Mouse (Mus musculus): ENCODE measurements around the gene Syn2. TPM values are rescaled to one million over a fixed set of nuclear protein-coding genes. Genes with fewer than 3 reads are reported as not detected.
"Not testable (repeated sequence)": the region's sequence is repeated elsewhere in the genome, so short reads cannot be mapped to it uniquely, and the experiment has no call there.

The Syn2 gene
- polyA plus RNA-seq, 1 experiment from 2014 or later: 27.0 TPM

DNA sequence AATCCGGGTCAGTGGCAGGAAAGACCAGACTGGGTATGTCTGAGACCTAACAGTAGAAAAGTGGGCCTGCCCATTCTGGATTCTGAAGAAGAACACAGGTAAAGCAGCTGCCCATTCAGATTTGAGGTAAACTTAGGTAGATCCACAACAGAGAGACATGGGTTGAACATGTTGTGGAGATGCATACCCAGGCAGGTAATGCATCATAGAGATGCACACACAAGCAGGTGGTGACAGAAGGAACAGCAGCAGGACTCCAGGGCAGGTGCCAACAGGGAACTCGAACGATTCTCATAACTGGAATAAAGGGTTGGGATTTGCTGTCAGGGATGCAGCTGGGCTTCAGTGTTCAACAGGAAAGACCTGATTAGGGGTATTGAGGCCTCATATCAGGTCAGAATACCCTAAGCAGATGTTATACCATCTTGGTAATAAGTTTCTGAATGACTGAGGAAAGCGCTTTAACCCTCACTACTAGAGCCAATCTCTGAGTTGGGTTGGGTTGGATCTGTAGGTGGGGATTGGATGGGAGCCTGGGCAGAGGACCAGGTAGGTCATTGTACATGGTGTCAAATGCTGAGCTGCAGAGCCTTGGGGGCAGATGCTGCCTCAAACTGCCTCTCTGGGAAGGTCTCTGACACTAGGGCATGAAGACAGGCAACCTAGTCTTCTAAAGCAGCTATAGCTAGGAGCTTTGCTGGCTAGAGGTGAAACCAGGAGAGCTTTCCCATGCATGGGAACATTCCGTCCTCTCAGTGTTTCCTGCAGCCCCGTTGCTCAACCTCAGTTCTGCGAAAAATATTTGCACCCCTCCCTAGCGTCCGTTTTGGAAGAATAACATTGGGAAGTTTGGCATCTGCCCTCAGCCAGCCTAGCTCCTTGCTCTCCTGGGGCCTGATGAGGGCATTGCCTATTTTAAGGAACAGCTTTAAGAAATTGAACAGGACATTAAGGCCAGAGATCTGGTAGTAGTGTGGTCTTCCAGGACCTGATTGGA, 103.6 kb downstream of the Syn2 start:
- H3K36me3 ChIP-seq: peaks cover 14% of the 10 kb centered on the region
- 82% methylated on average over 9 of the region's 9 CpGs for WGBS

DNA sequence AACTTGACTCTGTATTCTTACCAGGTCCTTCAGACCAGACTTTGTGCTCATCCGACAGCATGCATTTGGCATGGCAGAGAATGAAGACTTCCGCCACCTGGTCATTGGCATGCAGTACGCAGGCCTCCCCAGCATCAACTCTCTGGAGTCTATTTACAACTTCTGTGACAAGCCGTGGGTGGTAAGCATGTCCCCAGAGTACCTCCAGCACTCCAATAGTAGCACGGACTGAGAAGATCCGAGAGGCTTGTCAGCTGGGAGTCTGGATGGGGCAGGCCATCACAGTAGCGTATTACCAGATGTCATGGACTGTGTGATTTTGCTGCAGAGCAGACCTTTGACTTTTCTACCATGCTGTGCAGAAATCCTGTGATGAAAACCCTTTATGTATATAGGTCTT, 104.6 kb downstream of the Syn2 start:
- no peaks in the 10 kb centered on the region for H3K9me3 ChIP-seq
- H3K36me3 ChIP-seq: peaks cover 20% of the 10 kb centered on the region
- no peak overlapping the region for H3K9ac ChIP-seq
- WGBS: 82% methylated on average over 7 of the region's 7 CpGs
- no peaks in the 10 kb centered on the region for H3K27me3 ChIP-seq
- ATAC-seq (ENCODE audit: low FRiP score): no peak
- no peak overlapping the region for H3K4me2 ChIP-seq
- no peak overlapping the region for H3K4me3 ChIP-seq
- no peak overlapping the region for H3K27ac ChIP-seq
- no peaks in the 10 kb centered on the region for H3K4me1 ChIP-seq (replicated peaks)

More for the DNA sequence above, 103.6 kb downstream of the Syn2 start:
- Histone ChIP-seq H3K27me3 (no peaks in the 10 kb centered on the region), H3K4me3 (no peak overlapping the region), H3K4me1 (replicated peaks) (no peaks in the 10 kb centered on the region), H3K4me2 (no peak overlapping the region), H3K27ac (no peak overlapping the region), H3K9ac (no peak overlapping the region), H3K9me3 (no peaks in the 10 kb centered on the region)
- ATAC-seq (ENCODE audit: low FRiP score): no peak

- 59% methylated on average over 2 of the region's 2 CpGs for WGBS
- not testable (repeated sequence) for ATAC-seq (ENCODE audit: low FRiP score); H3K27me3 ChIP-seq
These were observed 105.7 kb downstream of the Syn2 start for GRCm38 (mm10) chr6:115240431-115240830.

DNA sequence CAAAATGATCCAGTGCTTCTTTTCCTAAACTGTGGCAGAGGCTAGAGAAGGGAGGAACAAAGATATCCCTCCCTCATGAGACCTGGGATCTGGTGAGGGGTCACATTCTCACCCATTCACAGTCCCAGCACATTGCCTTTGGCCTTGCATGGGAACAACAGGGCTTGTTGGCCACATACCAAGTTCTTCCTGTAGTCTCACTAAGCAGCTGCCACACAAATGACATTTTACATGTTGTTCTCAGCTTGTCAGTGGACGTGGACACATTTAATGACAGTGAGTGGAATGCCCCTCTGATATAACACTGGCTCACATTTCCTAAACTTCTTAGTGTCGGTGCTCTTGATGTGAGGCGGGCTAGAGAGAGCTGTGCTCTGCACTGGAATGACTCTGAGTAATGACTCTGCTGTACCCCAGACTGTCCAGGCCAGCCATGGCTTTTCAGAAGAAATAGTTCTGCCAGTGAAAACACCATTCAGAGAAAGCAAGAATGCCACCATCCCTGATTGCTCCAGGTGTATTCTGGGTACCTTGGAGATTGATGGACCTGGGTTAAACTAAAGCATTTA, 106.5 kb downstream of the Syn2 start:
- Histone ChIP-seq H3K9ac (no peak overlapping the region), H3K4me2 (no peak overlapping the region), H3K27me3 (no peaks in the 10 kb centered on the region), H3K9me3 (no peaks in the 10 kb centered on the region), H3K27ac (no peak overlapping the region), H3K36me3 (peaks cover 37% of the 10 kb centered on the region), H3K4me3 (no peak overlapping the region), H3K4me1 (replicated peaks) (no peaks in the 10 kb centered on the region)
- no peak for ATAC-seq (ENCODE audit: low FRiP score)
- WGBS: 65% methylated on average over 3 of the region's 3 CpGs

More at GRCm38 (mm10) chr6:115240431-115240830, 105.7 kb downstream of the Syn2 start:
- H3K27ac ChIP-seq; H3K4me2 ChIP-seq; H3K4me1 ChIP-seq (replicated peaks); H3K9ac ChIP-seq; H3K9me3 ChIP-seq; H3K4me3 ChIP-seq: not testable (repeated sequence)
- peaks cover 30% of the 10 kb centered on the region for H3K36me3 ChIP-seq

DNA sequence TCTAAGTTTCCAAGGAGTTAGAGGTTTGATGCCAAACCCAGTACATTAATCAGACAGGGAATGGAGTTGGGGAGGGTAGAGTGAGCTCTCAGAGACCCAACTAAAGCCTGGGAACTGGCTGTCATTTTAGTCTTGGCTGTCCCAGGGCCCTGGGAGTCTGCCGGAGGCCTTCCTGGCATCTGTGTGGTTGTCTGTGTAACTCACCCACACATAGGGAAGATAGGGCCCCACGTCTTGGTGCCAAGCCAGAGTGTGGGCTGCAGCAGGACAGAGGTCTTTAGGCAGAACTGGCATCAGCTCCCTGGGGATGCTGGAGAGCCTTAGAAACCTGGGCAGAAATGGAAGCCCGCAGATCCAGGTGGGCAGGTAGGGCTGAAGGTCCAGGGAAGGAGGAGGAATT, 107.2 kb downstream of the Syn2 start:
- ATAC-seq (ENCODE audit: low FRiP score): no peak
- Histone ChIP-seq H3K4me2 (no peak overlapping the region), H3K4me3 (no peak overlapping the region), H3K4me1 (replicated peaks) (no peaks in the 10 kb centered on the region), H3K27ac (peak overlapping the region; percentile 8; the same call in 1 of the 2 replicates), H3K27me3 (no peaks in the 10 kb centered on the region), H3K36me3 (peaks cover 39% of the 10 kb centered on the region), H3K9me3 (no peaks in the 10 kb centered on the region), H3K9ac (no peak overlapping the region)
- 85% methylated on average over 3 of the region's 3 CpGs for WGBS

- Histone ChIP-seq H3K27ac (no peak overlapping the region), H3K9ac (no peak overlapping the region), H3K36me3 (peaks cover 40% of the 10 kb centered on the region), H3K4me1 (replicated peaks) (no peaks in the 10 kb centered on the region), H3K27me3 (no peaks in the 10 kb centered on the region), H3K4me3 (no peak overlapping the region), H3K9me3 (no peaks in the 10 kb centered on the region), H3K4me2 (no peak overlapping the region)
- WGBS: 74% methylated on average over 2 of the region's 2 CpGs
- no peak for ATAC-seq (ENCODE audit: low FRiP score)
These were observed 109.5 kb downstream of the Syn2 start for GRCm38 (mm10) chr6:115244222-115244621.

DNA sequence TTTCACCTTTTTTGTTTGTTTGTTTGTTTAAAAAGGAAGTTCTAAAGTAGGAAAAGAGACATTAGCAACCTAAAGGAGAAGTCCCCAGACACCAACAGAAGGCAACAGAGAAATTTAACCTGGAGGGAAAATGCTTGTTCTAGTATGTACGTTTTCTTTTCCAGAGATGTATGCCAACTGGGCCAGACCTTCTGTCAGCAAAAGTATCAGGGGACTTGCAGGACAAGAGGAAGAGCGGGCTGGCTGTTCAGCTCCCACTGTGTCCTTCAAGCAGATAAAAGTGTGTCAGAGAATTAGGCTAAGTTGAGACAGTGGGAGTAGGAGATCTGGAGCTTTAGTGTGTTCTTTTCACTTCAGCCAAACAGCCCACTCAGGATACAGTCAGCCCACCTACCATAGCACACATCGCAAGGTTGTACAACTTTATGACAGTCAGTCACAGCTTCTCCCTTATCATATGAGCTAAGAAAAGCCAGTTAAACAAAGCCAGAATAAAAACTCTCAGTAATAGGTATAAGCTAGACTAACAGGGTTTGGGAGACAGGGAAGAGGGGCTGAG, 110.9 kb downstream of the Syn2 start:
- H3K4me3 ChIP-seq: no peak overlapping the region
- peaks cover 37% of the 10 kb centered on the region for H3K36me3 ChIP-seq
- ATAC-seq (ENCODE audit: low FRiP score): no peak
- peaks cover 10% of the 10 kb centered on the region; the same call in 1 of the 2 replicates for H3K27me3 ChIP-seq
- 80% methylated on average over 3 of the region's 3 CpGs for whole genome bisulfite sequencing
- no peak overlapping the region for H3K27ac ChIP-seq
- H3K4me2 ChIP-seq: no peak overlapping the region
- H3K9me3 ChIP-seq: no peaks in the 10 kb centered on the region
- H3K9ac ChIP-seq: no peak overlapping the region
- no peaks in the 10 kb centered on the region for H3K4me1 ChIP-seq (replicated peaks)

DNA sequence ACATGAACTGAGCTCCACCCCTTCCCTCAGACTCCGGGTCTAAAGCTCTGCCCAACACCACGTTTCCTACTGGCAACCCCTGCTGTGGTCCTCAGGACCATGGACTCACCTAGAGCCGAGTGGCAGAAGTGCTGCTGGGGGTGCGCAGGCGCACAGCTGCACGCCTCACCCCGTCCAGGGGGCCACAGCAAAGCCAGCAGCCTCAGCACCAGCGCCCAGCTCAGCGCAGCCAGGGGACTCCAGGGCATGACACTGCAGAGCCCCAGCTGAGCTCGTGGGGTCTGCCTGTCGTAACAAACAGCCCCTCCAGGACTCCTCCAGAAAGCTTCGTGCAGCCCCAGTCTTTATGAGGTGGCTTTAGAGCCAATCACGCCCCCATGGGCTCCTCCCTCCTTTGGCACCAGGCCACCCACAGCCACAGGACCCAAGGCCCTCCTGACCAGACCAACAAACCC, 116.9 kb downstream of the Syn2 start:
- H3K27ac ChIP-seq: peak overlapping the region; percentile 71
- ATAC-seq (ENCODE audit: low FRiP score): peak; percentile 75
- peaks cover 17% of the 10 kb centered on the region for H3K4me1 ChIP-seq (replicated peaks)
- H3K4me2 ChIP-seq: peak overlapping the region; percentile 47
- peak overlapping the region; percentile 23 for H3K4me3 ChIP-seq
- WGBS: 4% methylated on average over 13 of the region's 13 CpGs
- peaks cover 10% of the 10 kb centered on the region; the same call in 1 of the 2 replicates for H3K27me3 ChIP-seq
- H3K36me3 ChIP-seq: peaks cover 12% of the 10 kb centered on the region
- peak overlapping the region; percentile 59; the same call in 1 of the 2 replicates for H3K9ac ChIP-seq
- H3K9me3 ChIP-seq: no peaks in the 10 kb centered on the region

GRCm38 (mm10) chr6:115252099-115252873, 117.6 kb downstream of the Syn2 start, which contains the start of gene Timp4:
Gene Timp4, minus strand, starts transcription at chr6:115252205.
- peaks cover 10% of the 10 kb centered on the region; the same call in 1 of the 2 replicates for H3K27me3 ChIP-seq
- H3K4me2 ChIP-seq: peak within 1 kb of the TSS; percentile 47
- peak within 1 kb of the TSS; percentile 23 for H3K4me3 ChIP-seq
- peaks cover 17% of the 10 kb centered on the region for H3K4me1 ChIP-seq (replicated peaks)
- peaks cover 12% of the 10 kb centered on the region for H3K36me3 ChIP-seq
- WGBS: 13% methylated on average over 9 of the region's 10 CpGs
- ATAC-seq (ENCODE audit: low FRiP score): peak; percentile 83
- no peaks in the 10 kb centered on the region for H3K9me3 ChIP-seq
- H3K27ac ChIP-seq: peak within 1 kb of the TSS; percentile 71
- peak within 1 kb of the TSS; percentile 59; the same call in 1 of the 2 replicates for H3K9ac ChIP-seq

GRCm38 (mm10) chr6:115255171-115255570, 120.5 kb downstream of the Syn2 start:
- Histone ChIP-seq H3K9me3 (no peaks in the 10 kb centered on the region), H3K9ac (no peak overlapping the region), H3K4me1 (replicated peaks) (peaks cover 17% of the 10 kb centered on the region), H3K27me3 (peaks cover 4% of the 10 kb centered on the region; the same call in 1 of the 2 replicates), H3K36me3 (no peaks in the 10 kb centered on the region), H3K4me2 (no peak overlapping the region), H3K4me3 (no peak overlapping the region), H3K27ac (no peak overlapping the region)
- WGBS: 91% methylated on average over 3 of the region's 3 CpGs
- no peak for ATAC-seq (ENCODE audit: low FRiP score)

DNA sequence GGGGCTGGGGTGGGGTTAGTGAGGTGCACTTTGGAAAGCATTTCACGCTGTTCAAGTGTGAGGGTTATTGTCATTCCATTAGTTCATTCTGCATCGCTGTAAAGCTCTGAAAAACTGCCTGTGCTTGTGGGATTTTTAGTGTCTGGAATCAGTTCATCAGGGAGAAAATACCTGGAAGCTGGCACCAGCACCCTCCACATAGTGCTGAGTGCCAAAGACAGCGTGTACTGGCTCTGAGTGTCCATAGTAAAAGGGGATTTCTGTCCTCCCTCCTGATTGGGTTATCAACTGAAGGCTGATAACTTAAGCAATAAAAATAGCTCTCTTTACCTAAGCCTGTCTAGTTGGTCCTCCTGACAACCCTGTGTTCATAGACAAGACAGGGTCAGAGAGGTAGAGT, 125.8 kb downstream of the Syn2 start:
- H3K36me3 ChIP-seq: peaks cover 24% of the 10 kb centered on the region
- H3K27me3 ChIP-seq: no peaks in the 10 kb centered on the region
- no peak for ATAC-seq (ENCODE audit: low FRiP score)
- no peak overlapping the region for H3K9ac ChIP-seq
- no peak overlapping the region for H3K4me3 ChIP-seq
- H3K9me3 ChIP-seq: no peaks in the 10 kb centered on the region
- H3K27ac ChIP-seq: no peak overlapping the region
- no peak overlapping the region for H3K4me2 ChIP-seq
- WGBS: 90% methylated on average over 3 of the region's 3 CpGs
- H3K4me1 ChIP-seq (replicated peaks): no peaks in the 10 kb centered on the region
